Mouse (Mus musculus) adrenal gland, postnatal 36 days (tissue): ENCODE measurements around the gene Fam240b. TPM values are rescaled to one million over a fixed set of nuclear protein-coding genes. Genes with fewer than 3 reads are reported as not detected.
"Not testable (repeated sequence)": the region's sequence is repeated elsewhere in the genome, so short reads cannot be mapped to it uniquely, and the experiment has no call there.

ENCODE experiments used
- DNase-seq, 2 experiments: peaks; one replicate each; pipeline ENCODE4 v3.0.0; 2021; ENCODE audit warnings: mixed read lengths in 1 of 2
- long read RNA-seq, 2 experiments: library from polyadenylated mRNA; stranded (forward); transcript quantifications; one replicate each; pipeline ENCODE4 v2.0.0; 2021; ENCODE audit warnings: borderline sequencing depth in 2 of 2
- total RNA-seq, 2 experiments: library from RNA; stranded (reverse); gene quantifications; 2 replicates each; pipeline ENCODE4 v1.2.3; 2021

Fam240b gene
- not detected for total RNA-seq
- long read RNA-seq, experiment 1 = 0 reads
- long read RNA-seq, experiment 2 = 0 reads

GRCm38 (mm10) chr13:64497692-64498091 is at the start of gene Fam240b:
TSS of gene Fam240b (minus strand) at chr13:64497792.
- DNase-seq = no peak

GRCm38 (mm10) chr13:64530139-64530538 is 32.5 kb upstream of the Fam240b start:
- no peak for DNase-seq

- no peak for DNase-seq
These were observed 29.1 kb upstream of the Fam240b start for GRCm38 (mm10) chr13:64526515-64527285.

- no peak for DNase-seq
These were observed 16.7 kb upstream of the Fam240b start for GRCm38 (mm10) chr13:64514247-64514646.

- peak in 1 of 2 experiments; percentile 1 for DNase-seq
These were observed 14.0 kb upstream of the Fam240b start for GRCm38 (mm10) chr13:64511616-64512015.

GRCm38 (mm10) chr13:64507361-64507760 is 9.8 kb upstream of the Fam240b start:
- DNase-seq = no peak

GRCm38 (mm10) chr13:64502833-64503232 is 5.2 kb upstream of the Fam240b start:
- DNase-seq = no peak

- no peak for DNase-seq
These were observed 4.0 kb downstream of the Fam240b start for GRCm38 (mm10) chr13:64493586-64493985.

GRCm38 (mm10) chr13:64489886-64490285 is 7.7 kb downstream of the Fam240b start:
- DNase-seq = no peak

GRCm38 (mm10) chr13:64479960-64480359 is 17.6 kb downstream of the Fam240b start:
- no peak for DNase-seq

GRCm38 (mm10) chr13:64477968-64478367 is 19.6 kb downstream of the Fam240b start:
- DNase-seq = peak; percentile 69 to 73

GRCm38 (mm10) chr13:64467886-64468285 is 29.7 kb downstream of the Fam240b start:
- DNase-seq = peak; percentile 23 to 38

GRCm38 (mm10) chr13:64465166-64465565 is 32.4 kb downstream of the Fam240b start:
- no peak for DNase-seq

GRCm38 (mm10) chr13:64462581-64462980 is 35.0 kb downstream of the Fam240b start:
- DNase-seq = peak; percentile 10 to 41

- DNase-seq = no peak
These were observed 39.4 kb downstream of the Fam240b start for GRCm38 (mm10) chr13:64458181-64458580.

GRCm38 (mm10) chr13:64457225-64457978 is 40.2 kb downstream of the Fam240b start:
- not testable (repeated sequence) for DNase-seq

- DNase-seq = no peak
These were observed 47.4 kb downstream of the Fam240b start for GRCm38 (mm10) chr13:64450001-64450794.

- DNase-seq = no peak
These were observed 48.9 kb downstream of the Fam240b start for GRCm38 (mm10) chr13:64448729-64449128.

GRCm38 (mm10) chr13:64447947-64448346 is 49.6 kb downstream of the Fam240b start:
- peak in 1 of 2 experiments; percentile 37 for DNase-seq

GRCm38 (mm10) chr13:64445254-64445920 is 52.2 kb downstream of the Fam240b start:
- no peak for DNase-seq

GRCm38 (mm10) chr13:64443263-64443894 is 54.2 kb downstream of the Fam240b start:
- peak; percentile 66 to 69 for DNase-seq
